Mouse (Mus musculus): Measurements from ENCODE around the gene Zbtb2.

DNA sequence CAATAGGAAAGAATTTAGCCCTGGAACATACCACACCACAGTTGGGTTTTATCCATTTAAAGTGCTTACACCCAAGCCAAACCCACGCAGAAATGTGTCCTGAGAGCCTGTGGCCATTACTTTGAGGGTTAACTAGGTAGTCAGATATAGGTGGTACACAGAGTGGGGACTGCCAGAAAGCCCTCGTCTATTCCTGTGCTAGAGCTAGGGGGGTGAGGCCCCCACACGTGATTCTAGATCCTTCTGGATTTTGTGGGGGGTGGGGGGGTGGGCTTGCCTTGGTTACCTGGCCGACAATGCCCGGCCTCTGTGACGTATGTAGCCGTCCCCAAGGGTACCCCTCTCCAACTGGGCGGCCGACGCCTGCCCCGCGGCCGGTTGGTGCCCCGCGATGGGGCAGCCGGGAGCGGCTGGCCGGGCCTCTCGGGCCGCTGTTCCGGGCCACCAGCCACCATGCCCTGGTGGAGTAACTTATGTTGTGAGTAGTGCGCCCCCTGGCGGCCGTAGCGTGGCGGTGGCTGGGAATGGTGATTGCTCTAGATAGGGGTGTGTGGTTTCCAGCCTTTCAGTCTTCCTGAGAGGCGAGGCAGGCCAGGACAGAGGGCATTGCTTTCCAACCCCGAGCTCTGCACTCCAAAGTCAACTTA lies 41.3 kb downstream of the Zbtb2 start:
- peak; percentile 67 for TF ChIP-seq CTCF (IDR thresholded peaks at IDR 0.05; ENCODE audit: extremely low read depth, insufficient read depth, low read length)
- no peak for TF ChIP-seq POLR2A (IDR thresholded peaks at IDR 0.05; ENCODE audit: extremely low read depth, insufficient read depth, low read length)
